Mouse (Mus musculus) G1E (cell line): Measurements from ENCODE around the gene Stk4.

Experiments used
- CTCF ChIP-seq: IDR thresholded peaks from 2 replicates; pipeline ENCODE4 v1.5.1; 2012; ENCODE audit warnings: low read depth, low read length, inconsistent platforms, mixed read lengths
- GATA1 ChIP-seq: IDR thresholded peaks from 2 replicates; pipeline ENCODE4 v1.6.1; 2012; ENCODE audit warnings: borderline replicate concordance, low read length, inconsistent platforms, mixed read lengths

DNA sequence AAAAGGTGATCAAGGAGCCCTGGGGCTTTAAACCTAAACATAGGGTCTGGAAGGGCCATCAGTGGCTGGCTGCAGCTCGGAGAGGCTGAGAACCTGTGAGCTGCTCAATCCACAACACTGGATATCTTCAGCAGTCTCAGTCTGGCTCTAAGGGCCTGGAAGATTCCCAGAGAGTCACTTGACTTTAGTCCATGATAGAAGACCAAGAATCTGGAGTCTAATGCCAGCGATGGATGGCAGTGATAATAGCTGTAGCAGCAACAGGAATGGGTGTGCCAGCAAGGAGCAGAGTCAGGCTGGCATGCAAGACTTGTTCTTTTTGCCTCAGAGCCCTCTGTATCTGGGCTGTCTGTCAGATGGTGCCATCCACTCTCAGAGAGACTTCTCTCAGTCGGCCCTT, 32.2 kb downstream of the Stk4 start:
- TF ChIP-seq GATA1 (no peak), CTCF (no peak)
